Mouse (Mus musculus) limb, embryonic 11.5 days (tissue): ENCODE measurements around the gene Ddx24. TPM values are rescaled to one million over a fixed set of nuclear protein-coding genes. Genes with fewer than 3 reads are reported as not detected.
"Not testable (repeated sequence)": the region's sequence is repeated elsewhere in the genome, so short reads cannot be mapped to it uniquely, and the experiment has no call there.

ENCODE experiments used
- ATAC-seq: fragments of 200-750 bp; cut with Nextera tagmentation; 2 replicates; pipeline ENCODE4 v1.8.0; 2017; ENCODE audit warnings: low read depth; ENCODE audit not compliant: insufficient number of reproducible peaks, low FRiP score, low TSS enrichment
- DNase-seq: peaks from one replicate; pipeline ENCODE4 v3.0.0-alpha.2; 2015; ENCODE audit warnings: low spot score
- H3K27ac ChIP-seq: fragments of 300-500 bp; sonication (generic); replicated peaks from 2 replicates; pipeline ENCODE4 v1.5.1; 2014; ENCODE audit warnings: low read depth, mild to moderate bottlenecking, low read length
- H3K27me3 ChIP-seq: fragments of 300-500 bp; sonication (generic); 2 replicates; pipeline ENCODE4 v1.6.1; 2014; ENCODE audit warnings: mild to moderate bottlenecking, low read length, mixed read lengths; ENCODE audit not compliant: control insufficient read depth, insufficient read depth
- H3K36me3 ChIP-seq: fragments of 300-500 bp; sonication (generic); 2 replicates; pipeline ENCODE4 v1.6.1; 2014; ENCODE audit warnings: mild to moderate bottlenecking, low read length, moderate library complexity, mixed read lengths; ENCODE audit not compliant: control insufficient read depth, insufficient read depth
- H3K4me1 ChIP-seq: fragments of 300-500 bp; sonication (generic); 2 replicates; pipeline ENCODE4 v1.6.1; 2014; ENCODE audit warnings: low read length, mixed read lengths; ENCODE audit not compliant: control insufficient read depth, insufficient read depth
- H3K4me2 ChIP-seq: fragments of 300-500 bp; sonication (generic); 2 replicates; pipeline ENCODE4 v1.6.1; 2014; ENCODE audit warnings: low read depth, mild to moderate bottlenecking, moderate library complexity; ENCODE audit not compliant: severe bottlenecking
- H3K4me3 ChIP-seq: fragments of 300-500 bp; sonication (generic); 2 replicates; pipeline ENCODE4 v1.5.1; 2014; ENCODE audit warnings: low read depth, low read length
- H3K9ac ChIP-seq: fragments of 300-500 bp; sonication (generic); 2 replicates; pipeline ENCODE4 v1.6.1; 2014; ENCODE audit warnings: mild to moderate bottlenecking, low read length
- H3K9me3 ChIP-seq: fragments of 300-500 bp; sonication (generic); 2 replicates; pipeline ENCODE4 v1.6.1; 2016; ENCODE audit warnings: low read length; ENCODE audit not compliant: control insufficient read depth
- WGBS: fragments of 180-500 bp; shearing (Covaris S2); extraction: QIAGEN DNeasy Blood & Tissue Kit; methylation state at CpG from one replicate; pipeline ENCODE4 v1.1.7; 2014; 5-methylcytosine and 5-hydroxymethylcytosine counted together
- polyA plus RNA-seq: library from polyadenylated mRNA; unstranded; fragments of >200 nt; fragmentation: Nextera tagmentation; extraction: Ambion mirVana; gene quantifications from 2 replicates; pipeline ENCODE4 v1.2.1, GENCODE M21; 2014

The Ddx24 gene
- polyA plus RNA-seq, result 102 and 105 TPM in 2 replicates

GRCm38 (mm10) chr12:103425729-103426470 lies at the start of gene Ddx24:
Gene Ddx24 (minus strand): TSS chr12:103425830.
- Histone ChIP-seq H3K4me2 (peak within 1 kb of the TSS; percentile 93), H3K4me3 (peak within 1 kb of the TSS; percentile 95), H3K4me1 (peaks cover 6% of the 10 kb centered on the region; the same call in 1 of the 2 replicates), H3K36me3 (peaks cover 4% of the 10 kb centered on the region; the same call in 1 of the 2 replicates), H3K9me3 (no peaks in the 10 kb centered on the region), H3K9ac (peak within 1 kb of the TSS; percentile 84), H3K27ac (no peak within 1 kb of the TSS), H3K27me3 (no peaks in the 10 kb centered on the region)
- DNase-seq (peak; percentile 97), ATAC-seq (peak; percentile 100)
- 2% methylated on average over 33 of the region's 33 CpGs for WGBS

- ATAC-seq (no peak), DNase-seq (no peak)
- no peak overlapping the region for H3K27ac ChIP-seq
- no peaks in the 10 kb centered on the region for H3K36me3 ChIP-seq
- no peaks in the 10 kb centered on the region for H3K4me1 ChIP-seq
- H3K9ac ChIP-seq, result no peak overlapping the region
- no peak overlapping the region for H3K4me3 ChIP-seq
- no peaks in the 10 kb centered on the region for H3K27me3 ChIP-seq
- no peaks in the 10 kb centered on the region for H3K9me3 ChIP-seq
- WGBS, result 45% methylated on average over 2 of the region's 2 CpGs
- no peak overlapping the region for H3K4me2 ChIP-seq
Observed at GRCm38 (mm10) chr12:103474481-103474880, 48.9 kb upstream of the Ddx24 start.

GRCm38 (mm10) chr12:103457140-103457539 lies 31.5 kb upstream of the Ddx24 start, which contains the start of gene Ifi27l2b:
Gene Ifi27l2b (minus strand): TSS chr12:103457223.
- H3K27me3 ChIP-seq, result no peaks in the 10 kb centered on the region
- 68% methylated on average over 3 of the region's 3 CpGs for WGBS
- ATAC-seq, result no peak
- no peak within 1 kb of the TSS for H3K4me2 ChIP-seq
- H3K27ac ChIP-seq, result no peak within 1 kb of the TSS
- H3K36me3 ChIP-seq, result no peaks in the 10 kb centered on the region
- DNase-seq, result no peak
- no peak within 1 kb of the TSS for H3K4me3 ChIP-seq
- no peak within 1 kb of the TSS for H3K9ac ChIP-seq
- no peaks in the 10 kb centered on the region for H3K4me1 ChIP-seq
- H3K9me3 ChIP-seq, result no peaks in the 10 kb centered on the region

- WGBS, result no CpG with 5 or more reads among the region's 1 CpGs
- not testable (repeated sequence) for H3K4me1 ChIP-seq, H3K27me3 ChIP-seq, H3K36me3 ChIP-seq, H3K4me3 ChIP-seq, H3K9me3 ChIP-seq, ATAC-seq, H3K4me2 ChIP-seq, DNase-seq, H3K27ac ChIP-seq, H3K9ac ChIP-seq
Observed at GRCm38 (mm10) chr12:103456727-103457126, 31.1 kb upstream of the Ddx24 start.

GRCm38 (mm10) chr12:103453361-103453760 lies 27.7 kb upstream of the Ddx24 start:
- Histone ChIP-seq H3K9ac (no peak overlapping the region), H3K4me3 (no peak overlapping the region), H3K4me1 (no peaks in the 10 kb centered on the region), H3K36me3 (no peaks in the 10 kb centered on the region), H3K27me3 (no peaks in the 10 kb centered on the region), H3K9me3 (no peaks in the 10 kb centered on the region), H3K4me2 (no peak overlapping the region), H3K27ac (no peak overlapping the region)
- DNase-seq (no peak), ATAC-seq (no peak)

- no peaks in the 10 kb centered on the region for H3K36me3 ChIP-seq
- H3K4me2 ChIP-seq, result no peak overlapping the region
- H3K27ac ChIP-seq, result no peak overlapping the region
- no peak overlapping the region for H3K4me3 ChIP-seq
- no peaks in the 10 kb centered on the region for H3K9me3 ChIP-seq
- H3K27me3 ChIP-seq, result no peaks in the 10 kb centered on the region
- 88% methylated on average over 3 of the region's 3 CpGs for whole genome bisulfite sequencing
- no peaks in the 10 kb centered on the region for H3K4me1 ChIP-seq
- no peak overlapping the region for H3K9ac ChIP-seq
- ATAC-seq, result no peak
- no peak for DNase-seq
Observed at GRCm38 (mm10) chr12:103445060-103445459, 19.4 kb upstream of the Ddx24 start.

- not testable (repeated sequence) for DNase-seq, ATAC-seq
- 34% methylated on average over 6 of the region's 7 CpGs for WGBS
Observed at GRCm38 (mm10) chr12:103444261-103444660, 18.6 kb upstream of the Ddx24 start.

GRCm38 (mm10) chr12:103443524-103443923 lies 17.9 kb upstream of the Ddx24 start, which contains the start of gene Ifi27l2a:
Gene Ifi27l2a (minus strand): TSS chr12:103443680.
- no peak within 1 kb of the TSS for H3K4me3 ChIP-seq
- DNase-seq, result no peak
- no peak within 1 kb of the TSS for H3K9ac ChIP-seq
- no peaks in the 10 kb centered on the region for H3K36me3 ChIP-seq
- H3K27me3 ChIP-seq, result no peaks in the 10 kb centered on the region
- H3K9me3 ChIP-seq, result no peaks in the 10 kb centered on the region
- WGBS, result 52% methylated on average over 3 of the region's 3 CpGs
- no peak for ATAC-seq
- H3K4me2 ChIP-seq, result no peak within 1 kb of the TSS
- no peaks in the 10 kb centered on the region for H3K4me1 ChIP-seq
- no peak within 1 kb of the TSS for H3K27ac ChIP-seq

More at GRCm38 (mm10) chr12:103444261-103444660, 18.6 kb upstream of the Ddx24 start:
- H3K9ac ChIP-seq, H3K27me3 ChIP-seq, H3K27ac ChIP-seq, H3K9me3 ChIP-seq, H3K4me1 ChIP-seq, H3K36me3 ChIP-seq, H3K4me2 ChIP-seq, H3K4me3 ChIP-seq: not testable (repeated sequence)
